Mouse (Mus musculus): ENCODE measurements around the gene Sirt2.

The Sirt2 gene

GRCm38 (mm10) chr7:28789235-28789634 lies 22.7 kb downstream of the Sirt2 start:
- in situ Hi-C loops (cut with MboI; ENCODE audit: low pct_unique_long_range_greater_than_20kb in 1 of 2, low sequenced_read_pairs in 2 of 2, unreplicated experiment in 1 of 2), result no loop called here

GRCm38 (mm10) chr7:28790066-28790806 lies 23.7 kb downstream of the Sirt2 start:
- in situ Hi-C loops (cut with MboI; ENCODE audit: low pct_unique_long_range_greater_than_20kb in 1 of 2, low sequenced_read_pairs in 2 of 2, unreplicated experiment in 1 of 2), result loop anchor here in 1 of 2 experiments (5.0 kb wide), 1 partner anchor 77 kb away; no protein-coding TSS in a partner anchor

- in situ Hi-C loops (cut with MboI; ENCODE audit: low pct_unique_long_range_greater_than_20kb in 1 of 2, low sequenced_read_pairs in 2 of 2, unreplicated experiment in 1 of 2), result loop anchor here in 1 of 2 experiments (5.0 kb wide), 1 partner anchor 76 kb away; no protein-coding TSS in a partner anchor
Measured at GRCm38 (mm10) chr7:28791706-28792105, 25.2 kb downstream of the Sirt2 start.

GRCm38 (mm10) chr7:28792391-28793185 lies 26.1 kb downstream of the Sirt2 start:
- in situ Hi-C loops (cut with MboI; ENCODE audit: low pct_unique_long_range_greater_than_20kb in 1 of 2, low sequenced_read_pairs in 2 of 2, unreplicated experiment in 1 of 2), result loop anchor here in 1 of 2 experiments (5.0 kb wide), 1 partner anchor 75 kb away; no protein-coding TSS in a partner anchor

- in situ Hi-C loops (cut with MboI; ENCODE audit: low pct_unique_long_range_greater_than_20kb in 1 of 2, low sequenced_read_pairs in 2 of 2, unreplicated experiment in 1 of 2), result loop anchor here in 1 of 2 experiments (5.0 kb wide), 1 partner anchor 73 kb away; no protein-coding TSS in a partner anchor
Measured at GRCm38 (mm10) chr7:28793834-28794233, 27.3 kb downstream of the Sirt2 start.

GRCm38 (mm10) chr7:28794496-28794895 lies 28.0 kb downstream of the Sirt2 start:
- in situ Hi-C loops (cut with MboI; ENCODE audit: low pct_unique_long_range_greater_than_20kb in 1 of 2, low sequenced_read_pairs in 2 of 2, unreplicated experiment in 1 of 2), result loop anchor here in 1 of 2 experiments (5.0 kb wide), 1 partner anchor 73 kb away; no protein-coding TSS in a partner anchor

- in situ Hi-C loops (cut with MboI; ENCODE audit: low pct_unique_long_range_greater_than_20kb in 1 of 2, low sequenced_read_pairs in 2 of 2, unreplicated experiment in 1 of 2), result no loop called here
Measured at GRCm38 (mm10) chr7:28795832-28796231, 29.3 kb downstream of the Sirt2 start.

- in situ Hi-C loops (cut with MboI; ENCODE audit: low pct_unique_long_range_greater_than_20kb in 1 of 2, low sequenced_read_pairs in 2 of 2, unreplicated experiment in 1 of 2), result no loop called here
Measured at GRCm38 (mm10) chr7:28796562-28796975, 30.0 kb downstream of the Sirt2 start.

GRCm38 (mm10) chr7:28799994-28800393 lies 33.5 kb downstream of the Sirt2 start:
- in situ Hi-C loops (cut with MboI; ENCODE audit: low pct_unique_long_range_greater_than_20kb in 1 of 2, low sequenced_read_pairs in 2 of 2, unreplicated experiment in 1 of 2), result no loop called here

- in situ Hi-C loops (cut with MboI; ENCODE audit: low pct_unique_long_range_greater_than_20kb in 1 of 2, low sequenced_read_pairs in 2 of 2, unreplicated experiment in 1 of 2), result no loop called here
Measured at GRCm38 (mm10) chr7:28801451-28801850, 34.9 kb downstream of the Sirt2 start.

- in situ Hi-C loops (cut with MboI; ENCODE audit: low pct_unique_long_range_greater_than_20kb in 1 of 2, low sequenced_read_pairs in 2 of 2, unreplicated experiment in 1 of 2), result no loop called here
Measured at GRCm38 (mm10) chr7:28801901-28802670, 35.6 kb downstream of the Sirt2 start.

- in situ Hi-C loops (cut with MboI; ENCODE audit: low pct_unique_long_range_greater_than_20kb in 1 of 2, low sequenced_read_pairs in 2 of 2, unreplicated experiment in 1 of 2), result no loop called here
Measured at GRCm38 (mm10) chr7:28802846-28803588, 36.5 kb downstream of the Sirt2 start.

- in situ Hi-C loops (cut with MboI; ENCODE audit: low pct_unique_long_range_greater_than_20kb in 1 of 2, low sequenced_read_pairs in 2 of 2, unreplicated experiment in 1 of 2), result no loop called here
Measured at GRCm38 (mm10) chr7:28803756-28804155, 37.2 kb downstream of the Sirt2 start.

- in situ Hi-C loops (cut with MboI; ENCODE audit: low pct_unique_long_range_greater_than_20kb in 1 of 2, low sequenced_read_pairs in 2 of 2, unreplicated experiment in 1 of 2), result no loop called here
Measured at GRCm38 (mm10) chr7:28806869-28807268, 40.3 kb downstream of the Sirt2 start.

- in situ Hi-C loops (cut with MboI; ENCODE audit: low pct_unique_long_range_greater_than_20kb in 1 of 2, low sequenced_read_pairs in 2 of 2, unreplicated experiment in 1 of 2), result no loop called here
Measured at GRCm38 (mm10) chr7:28807641-28808220, 41.2 kb downstream of the Sirt2 start.

- in situ Hi-C loops (cut with MboI; ENCODE audit: low pct_unique_long_range_greater_than_20kb in 1 of 2, low sequenced_read_pairs in 2 of 2, unreplicated experiment in 1 of 2), result no loop called here
Measured at GRCm38 (mm10) chr7:28808221-28808941, 41.8 kb downstream of the Sirt2 start, which contains the start of gene Hnrnpl. Gene Hnrnpl, plus strand, starts transcription at chr7:28808541.

GRCm38 (mm10) chr7:28808957-28809393 lies 42.4 kb downstream of the Sirt2 start:
- in situ Hi-C loops (cut with MboI; ENCODE audit: low pct_unique_long_range_greater_than_20kb in 1 of 2, low sequenced_read_pairs in 2 of 2, unreplicated experiment in 1 of 2), result no loop called here

All from mouse embryonic stem cell (cell line).